Mouse (Mus musculus): ENCODE data around the gene Unc13a. TPM values are rescaled to one million over a fixed set of nuclear protein-coding genes. Genes with fewer than 3 reads are reported as not detected.

The Unc13a gene
- polyA plus RNA-seq, 1 experiment: 1.6 TPM

DNA sequence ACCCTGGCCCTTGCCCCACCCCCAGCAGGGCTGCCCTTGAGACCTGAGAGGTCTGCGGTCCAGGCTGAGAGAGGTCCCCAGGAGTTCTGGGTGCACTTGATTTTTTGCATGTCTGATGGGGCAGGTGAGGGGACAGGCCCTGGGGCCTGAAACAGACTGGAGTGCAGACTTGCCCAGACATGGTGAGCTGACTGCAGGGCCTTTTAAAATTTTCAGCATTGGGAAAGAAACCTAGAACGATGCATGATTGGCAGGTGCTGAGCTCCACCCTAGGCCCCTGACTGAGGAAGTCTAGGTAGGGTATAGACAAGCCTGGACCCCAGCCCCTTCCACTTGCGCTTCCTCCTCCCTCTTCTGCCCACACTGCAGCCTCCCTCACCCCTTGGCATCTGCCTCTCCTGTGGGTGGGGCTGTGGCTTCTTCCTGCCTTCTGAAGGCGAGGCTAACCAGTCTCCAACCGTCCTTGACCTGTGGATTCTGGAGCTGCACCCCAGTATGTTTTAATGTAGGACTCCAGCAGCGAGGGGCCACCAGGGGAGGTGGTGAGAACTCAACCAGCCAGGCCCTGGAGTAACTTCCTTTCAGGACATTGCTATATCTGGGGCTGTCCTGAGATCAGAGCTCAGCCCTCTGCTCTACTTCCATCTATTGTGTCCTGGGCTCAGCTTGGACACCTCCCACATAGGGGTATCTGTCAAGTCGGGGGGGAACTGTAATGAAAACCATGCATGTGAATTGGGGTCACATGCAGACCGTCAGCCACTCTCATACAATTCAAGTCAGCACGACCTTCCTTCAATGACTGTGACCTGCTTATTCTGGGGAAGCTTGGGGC, 44.1 kb downstream of the Unc13a start:
- Histone ChIP-seq H3K36me3 (ENCODE audit: control insufficient read depth, insufficient read depth, low read length) (peaks cover 14% of the 10 kb centered on the region), H3K4me1 (ENCODE audit: control insufficient read depth, insufficient read depth, insufficient read length, low read length) (peaks cover 19% of the 10 kb centered on the region), H3K4me3 (ENCODE audit: low read depth, low read length) (no peak overlapping the region), H3K27me3 (ENCODE audit: control insufficient read depth, insufficient read depth, low read length) (no peaks in the 10 kb centered on the region; the same call in 1 of the 2 replicates), H3K27ac (ENCODE audit: insufficient read depth, low read depth, low read length) (no peak overlapping the region)
- WGBS: 33% methylated on average over 9 of the region's 9 CpGs
- TF ChIP-seq POLR2A (IDR thresholded peaks at IDR 0.05; ENCODE audit: low read depth, low read length): no peak
- no peak for TF ChIP-seq CTCF (IDR thresholded peaks at IDR 0.05; ENCODE audit: extremely low read depth, insufficient read length, insufficient replicate concordance, low read depth, low read length)

GRCm38 (mm10) chr8:71626753-71627152, 44.8 kb downstream of the Unc13a start:
- peaks cover 18% of the 10 kb centered on the region for H3K36me3 ChIP-seq (ENCODE audit: control insufficient read depth, insufficient read depth, low read length)
- no peaks in the 10 kb centered on the region; the same call in 1 of the 2 replicates for H3K27me3 ChIP-seq (ENCODE audit: control insufficient read depth, insufficient read depth, low read length)
- H3K4me3 ChIP-seq (ENCODE audit: low read depth, low read length): no peak overlapping the region
- H3K27ac ChIP-seq (ENCODE audit: insufficient read depth, low read depth, low read length): no peak overlapping the region
- peaks cover 19% of the 10 kb centered on the region for H3K4me1 ChIP-seq (ENCODE audit: control insufficient read depth, insufficient read depth, insufficient read length, low read length)
- WGBS: 90% methylated on average over 9 of the region's 9 CpGs
- TF ChIP-seq CTCF (IDR thresholded peaks at IDR 0.05; ENCODE audit: extremely low read depth, insufficient read length, insufficient replicate concordance, low read depth, low read length): no peak
- no peak for TF ChIP-seq POLR2A (IDR thresholded peaks at IDR 0.05; ENCODE audit: low read depth, low read length)

DNA sequence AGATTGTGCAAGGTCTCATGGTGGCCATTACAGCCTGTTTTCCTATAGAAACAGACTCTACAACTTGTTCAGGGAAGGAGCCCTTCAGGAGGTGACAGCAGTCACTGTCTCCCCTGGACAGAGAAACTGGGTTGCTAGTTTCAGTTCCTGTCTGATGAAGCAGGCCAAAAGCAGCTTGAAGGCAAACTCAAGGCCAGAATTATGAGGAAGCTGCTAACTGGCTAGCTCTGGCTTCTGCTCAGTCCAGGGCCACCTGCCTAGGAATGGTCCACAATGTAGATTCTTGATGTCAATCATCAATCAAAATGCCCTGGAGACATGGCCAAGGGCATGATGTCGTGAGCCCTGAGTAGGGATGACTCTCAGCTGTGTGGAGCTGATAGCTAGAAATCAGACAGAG, 46.5 kb downstream of the Unc13a start:
- no peaks in the 10 kb centered on the region; the same call in 1 of the 2 replicates for H3K27me3 ChIP-seq (ENCODE audit: control insufficient read depth, insufficient read depth, low read length)
- H3K27ac ChIP-seq (ENCODE audit: insufficient read depth, low read depth, low read length): no peak overlapping the region
- TF ChIP-seq CTCF (IDR thresholded peaks at IDR 0.05; ENCODE audit: extremely low read depth, insufficient read length, insufficient replicate concordance, low read depth, low read length): no peak
- no peak for TF ChIP-seq POLR2A (IDR thresholded peaks at IDR 0.05; ENCODE audit: low read depth, low read length)
- no peak overlapping the region for H3K4me3 ChIP-seq (ENCODE audit: low read depth, low read length)
- peaks cover 26% of the 10 kb centered on the region for H3K36me3 ChIP-seq (ENCODE audit: control insufficient read depth, insufficient read depth, low read length)
- H3K4me1 ChIP-seq (ENCODE audit: control insufficient read depth, insufficient read depth, insufficient read length, low read length): peaks cover 17% of the 10 kb centered on the region
- WGBS: 70% methylated on average over 1 of the region's 1 CpGs

DNA sequence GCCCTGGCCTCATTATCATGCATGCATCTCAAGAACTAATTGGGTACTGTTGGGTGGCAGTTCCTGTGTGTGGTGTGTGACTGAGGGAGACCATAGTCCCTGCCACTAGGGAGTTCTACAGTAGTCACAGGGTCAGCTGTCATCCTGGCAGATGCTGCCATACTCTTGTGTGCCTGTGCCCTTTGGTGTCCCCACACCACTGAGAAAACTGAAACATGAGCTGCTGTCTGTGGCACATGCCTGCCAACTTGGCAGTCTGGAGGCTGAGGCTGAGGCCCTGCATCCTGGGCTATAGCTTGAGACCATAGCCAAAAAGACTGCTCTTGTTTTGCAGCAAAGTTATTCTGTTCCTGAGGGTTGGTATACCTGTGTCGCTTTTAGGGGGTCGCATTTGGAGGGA, 51.8 kb downstream of the Unc13a start:
- no peak for TF ChIP-seq CTCF (IDR thresholded peaks at IDR 0.05; ENCODE audit: extremely low read depth, insufficient read length, insufficient replicate concordance, low read depth, low read length)
- WGBS: 100% methylated on average over 2 of the region's 2 CpGs
- no peak overlapping the region for H3K27ac ChIP-seq (ENCODE audit: insufficient read depth, low read depth, low read length)
- H3K4me1 ChIP-seq (ENCODE audit: control insufficient read depth, insufficient read depth, insufficient read length, low read length): no peaks in the 10 kb centered on the region
- H3K4me3 ChIP-seq (ENCODE audit: low read depth, low read length): no peak overlapping the region
- H3K36me3 ChIP-seq (ENCODE audit: control insufficient read depth, insufficient read depth, low read length): peaks cover 54% of the 10 kb centered on the region
- no peaks in the 10 kb centered on the region for H3K27me3 ChIP-seq (ENCODE audit: control insufficient read depth, insufficient read depth, low read length)

GRCm38 (mm10) chr8:71613418-71613817, 58.1 kb downstream of the Unc13a start:
- Histone ChIP-seq H3K36me3 (ENCODE audit: control insufficient read depth, insufficient read depth, low read length) (peaks cover 27% of the 10 kb centered on the region), H3K27me3 (ENCODE audit: control insufficient read depth, insufficient read depth, low read length) (no peaks in the 10 kb centered on the region), H3K4me1 (ENCODE audit: control insufficient read depth, insufficient read depth, insufficient read length, low read length) (peaks cover 9% of the 10 kb centered on the region), H3K4me3 (ENCODE audit: low read depth, low read length) (no peak overlapping the region), H3K27ac (ENCODE audit: insufficient read depth, low read depth, low read length) (no peak overlapping the region)
- 75% methylated on average over 4 of the region's 4 CpGs for WGBS
- TF ChIP-seq CTCF (IDR thresholded peaks at IDR 0.05; ENCODE audit: extremely low read depth, insufficient read length, insufficient replicate concordance, low read depth, low read length) (no peak), POLR2A (IDR thresholded peaks at IDR 0.05; ENCODE audit: low read depth, low read length) (no peak)

DNA sequence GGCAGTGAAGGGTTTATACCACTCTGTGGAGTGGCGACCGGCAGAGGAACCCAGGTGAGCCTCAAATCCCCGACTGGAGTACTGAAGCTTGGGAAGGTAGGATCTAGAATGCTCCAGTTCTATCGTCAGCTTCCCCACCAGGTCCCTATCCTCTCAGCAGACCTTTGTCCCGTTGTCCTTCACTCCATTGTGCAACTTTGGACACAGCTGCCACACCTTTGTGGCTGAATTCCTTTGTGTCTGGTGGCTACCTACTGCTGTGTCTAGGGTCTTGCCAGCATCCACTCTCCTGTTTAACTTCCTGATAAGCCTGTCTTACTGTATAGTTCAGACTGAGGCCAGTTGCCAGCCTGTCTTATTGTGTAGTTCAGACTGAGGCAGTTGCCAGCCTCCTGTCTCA, 59.4 kb downstream of the Unc13a start:
- Histone ChIP-seq H3K27ac (ENCODE audit: insufficient read depth, low read depth, low read length) (peak overlapping the region; percentile 46), H3K36me3 (ENCODE audit: control insufficient read depth, insufficient read depth, low read length) (peaks cover 15% of the 10 kb centered on the region; the same call in 1 of the 2 replicates), H3K4me3 (ENCODE audit: low read depth, low read length) (peak overlapping the region; percentile 82), H3K27me3 (ENCODE audit: control insufficient read depth, insufficient read depth, low read length) (no peaks in the 10 kb centered on the region), H3K4me1 (ENCODE audit: control insufficient read depth, insufficient read depth, insufficient read length, low read length) (peaks cover 9% of the 10 kb centered on the region)
- TF ChIP-seq CTCF (IDR thresholded peaks at IDR 0.05; ENCODE audit: extremely low read depth, insufficient read length, insufficient replicate concordance, low read depth, low read length): no peak
- no peak for TF ChIP-seq POLR2A (IDR thresholded peaks at IDR 0.05; ENCODE audit: low read depth, low read length)
- WGBS: 12% methylated on average over 5 of the region's 5 CpGs

- Histone ChIP-seq H3K36me3 (ENCODE audit: control insufficient read depth, insufficient read depth, low read length) (peaks cover 9% of the 10 kb centered on the region; the same call in 1 of the 2 replicates), H3K27ac (ENCODE audit: insufficient read depth, low read depth, low read length) (peak within 1 kb of the TSS; percentile 46), H3K27me3 (ENCODE audit: control insufficient read depth, insufficient read depth, low read length) (no peaks in the 10 kb centered on the region), H3K4me3 (ENCODE audit: low read depth, low read length) (peak within 1 kb of the TSS; percentile 82), H3K4me1 (ENCODE audit: control insufficient read depth, insufficient read depth, insufficient read length, low read length) (peaks cover 9% of the 10 kb centered on the region)
- under 1% methylated on average over 81 of the region's 82 CpGs for WGBS
- TF ChIP-seq CTCF (IDR thresholded peaks at IDR 0.05; ENCODE audit: extremely low read depth, insufficient read length, insufficient replicate concordance, low read depth, low read length) (no peak), POLR2A (IDR thresholded peaks at IDR 0.05; ENCODE audit: low read depth, low read length) (peak; percentile 31; the same call in 1 of the 2 replicates)
Observed at GRCm38 (mm10) chr8:71610822-71611651, 60.5 kb downstream of the Unc13a start, which contains the start of gene Colgalt1. Colgalt1 (plus strand) TSS chr8:71610998.
